Mouse (Mus musculus) heart, embryonic 11.5 days (tissue): ENCODE results near the gene Espnl. TPM values are rescaled to one million over a fixed set of nuclear protein-coding genes. Genes with fewer than 3 reads are reported as not detected.

Source experiments
- ATAC-seq: fragments of 200-750 bp; cut with Nextera tagmentation; replicated peaks from 2 replicates; pipeline ENCODE4 v1.8.0; 2017; ENCODE audit warnings: moderate library complexity; ENCODE audit not compliant: insufficient number of reproducible peaks, low FRiP score, low TSS enrichment
- H3K27ac ChIP-seq: fragments of 300-500 bp; sonication (generic); 2 replicates; pipeline ENCODE4 v1.5.1; 2014; ENCODE audit warnings: mild to moderate bottlenecking, low read depth, low read length
- H3K27me3 ChIP-seq: fragments of 300-500 bp; sonication (generic); 2 replicates; pipeline ENCODE4 v1.6.1; 2014; ENCODE audit warnings: mild to moderate bottlenecking, low read length, mixed read lengths; ENCODE audit not compliant: control insufficient read depth, insufficient read depth
- H3K36me3 ChIP-seq: fragments of 300-500 bp; sonication (generic); 2 replicates; pipeline ENCODE4 v1.6.1; 2014; ENCODE audit warnings: mild to moderate bottlenecking, low read length, moderate library complexity, mixed read lengths; ENCODE audit not compliant: control insufficient read depth, insufficient read depth
- H3K4me1 ChIP-seq: fragments of 300-500 bp; sonication (generic); 2 replicates; pipeline ENCODE4 v1.6.1; 2014; ENCODE audit warnings: low read length; ENCODE audit not compliant: control insufficient read depth, insufficient read depth
- H3K4me2 ChIP-seq: fragments of 300-500 bp; sonication (generic); 2 replicates; pipeline ENCODE4 v1.6.1; 2014; ENCODE audit warnings: mild to moderate bottlenecking, moderate library complexity
- H3K4me3 ChIP-seq: fragments of 300-500 bp; sonication (generic); 2 replicates; pipeline ENCODE4 v1.5.1; 2014; ENCODE audit warnings: low read depth, low read length
- H3K9ac ChIP-seq: fragments of 300-500 bp; sonication (generic); 2 replicates; pipeline ENCODE4 v1.6.1; 2014; ENCODE audit warnings: mild to moderate bottlenecking, low read depth, low read length, moderate library complexity
- H3K9me3 ChIP-seq: fragments of 300-500 bp; sonication (generic); replicated peaks from 2 replicates; pipeline ENCODE4 v1.6.1; 2016; ENCODE audit warnings: low read length; ENCODE audit not compliant: control insufficient read depth
- WGBS: fragments of 180-500 bp; shearing (Covaris S2); extraction: QIAGEN DNeasy Blood & Tissue Kit; methylation state at CpG from one replicate; pipeline ENCODE4 v1.1.7; 2014; ENCODE audit not compliant: insufficient replicate concordance; 5-methylcytosine and 5-hydroxymethylcytosine counted together
- polyA plus RNA-seq: library from polyadenylated mRNA; unstranded; fragments of >200 nt; fragmentation: Nextera tagmentation; extraction: Ambion mirVana; gene quantifications from 2 replicates; pipeline ENCODE4 v1.2.1, GENCODE M21; 2014

Gene Espnl
- 0.06 and 0.17 TPM in 2 replicates for polyA plus RNA-seq

DNA sequence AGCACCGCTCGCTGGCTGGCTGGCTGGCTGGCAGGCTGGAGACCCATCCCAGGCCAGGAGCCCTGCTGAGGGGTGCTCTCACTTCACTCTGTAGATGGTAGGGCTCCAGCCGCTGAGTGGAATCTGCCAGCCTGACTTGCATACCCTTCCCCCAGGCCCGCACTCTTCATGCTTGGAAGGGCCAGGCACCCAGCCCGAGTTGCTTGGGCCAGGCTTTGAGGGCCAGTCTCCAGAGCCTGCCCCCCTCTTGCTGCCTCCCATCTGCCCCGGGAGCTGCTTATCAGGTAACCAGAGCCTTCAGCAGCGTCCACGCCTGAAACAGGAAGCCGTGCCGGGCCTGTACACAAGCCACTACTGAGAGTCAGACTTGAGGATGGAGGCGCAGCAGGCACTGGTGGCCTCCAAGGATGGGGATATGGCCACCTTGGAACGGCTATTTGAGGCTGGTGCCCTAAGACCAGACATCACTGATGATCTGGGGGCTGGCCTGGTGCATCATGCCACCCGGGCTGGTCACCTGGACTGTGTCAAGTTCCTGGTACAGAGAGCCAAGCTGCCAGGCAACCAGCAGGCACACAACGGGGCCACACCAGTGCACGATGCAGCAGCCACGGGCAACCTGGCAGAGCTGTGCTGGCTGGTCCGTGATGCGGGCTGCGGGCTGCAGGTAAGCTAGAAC, at the start of gene Espnl:
Gene Espnl, plus strand, starts transcription at position 316 of the 679 bp plus-strand sequence.
- WGBS: 40% methylated on average over 19 of the region's 19 CpGs
- peaks cover 15% of the 10 kb centered on the region for H3K4me1 ChIP-seq
- H3K9me3 ChIP-seq: no peaks in the 10 kb centered on the region
- no peak within 1 kb of the TSS for H3K4me3 ChIP-seq
- peak within 1 kb of the TSS; percentile 41; the same call in 1 of the 2 replicates for H3K27ac ChIP-seq
- H3K27me3 ChIP-seq: no peaks in the 10 kb centered on the region
- ATAC-seq: no peak; the same call in 1 of the 2 replicates
- peak within 1 kb of the TSS; percentile 29 for H3K9ac ChIP-seq
- no peaks in the 10 kb centered on the region for H3K36me3 ChIP-seq
- peak within 1 kb of the TSS; percentile 29 for H3K4me2 ChIP-seq

DNA sequence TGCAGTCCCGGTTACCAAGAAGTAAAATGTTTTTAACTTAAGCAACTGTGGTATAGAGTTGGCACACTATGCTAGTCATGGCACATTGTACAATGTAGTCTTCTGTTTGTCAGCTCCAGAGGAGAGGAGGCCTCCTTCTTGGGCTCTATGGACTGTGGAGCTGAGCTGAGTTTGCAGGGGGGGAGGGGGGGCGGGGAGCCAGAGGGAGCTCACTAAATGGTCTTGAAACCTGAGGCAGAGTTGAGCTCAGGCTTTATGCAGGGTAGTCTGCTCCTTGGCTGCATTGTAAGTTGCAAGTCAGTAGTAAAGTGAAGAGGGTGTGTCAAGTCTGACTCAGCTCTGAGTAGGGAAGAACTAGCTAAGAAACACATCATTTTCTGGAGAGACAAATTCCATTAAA, 49.6 kb upstream of the Espnl start:
- Histone ChIP-seq H3K4me3 (no peak overlapping the region), H3K4me2 (no peak overlapping the region), H3K4me1 (no peaks in the 10 kb centered on the region), H3K9ac (no peak overlapping the region), H3K27me3 (no peaks in the 10 kb centered on the region), H3K36me3 (no peaks in the 10 kb centered on the region), H3K9me3 (no peaks in the 10 kb centered on the region), H3K27ac (no peak overlapping the region)
- ATAC-seq: no peak
- WGBS: 87% methylated on average over 2 of the region's 2 CpGs

DNA sequence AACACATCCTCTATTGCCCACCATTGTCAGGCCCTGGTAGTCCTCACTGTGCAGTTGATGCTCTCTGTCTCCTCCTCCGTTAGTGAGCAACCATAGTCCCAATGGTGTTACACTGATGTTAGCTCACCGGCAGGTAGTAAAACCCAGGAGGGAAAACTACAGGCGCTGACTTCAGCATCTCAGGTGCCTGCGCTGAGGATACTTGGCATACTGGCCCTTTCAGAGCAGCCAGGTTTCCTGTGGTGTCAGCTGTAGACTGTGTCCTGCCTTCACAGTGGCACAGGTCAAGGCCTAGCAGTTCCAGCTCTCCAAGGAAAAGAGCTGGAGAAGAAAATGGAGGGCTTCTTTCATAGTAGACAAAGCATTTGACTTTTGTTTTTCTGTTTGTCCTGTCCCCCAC, 45.3 kb upstream of the Espnl start:
- 88% methylated on average over 4 of the region's 4 CpGs for WGBS
- H3K9ac ChIP-seq: no peak overlapping the region
- H3K27ac ChIP-seq: no peak overlapping the region
- H3K4me2 ChIP-seq: no peak overlapping the region
- no peak for ATAC-seq
- H3K36me3 ChIP-seq: peaks cover 12% of the 10 kb centered on the region
- H3K27me3 ChIP-seq: no peaks in the 10 kb centered on the region
- H3K9me3 ChIP-seq: no peaks in the 10 kb centered on the region
- no peaks in the 10 kb centered on the region for H3K4me1 ChIP-seq
- no peak overlapping the region for H3K4me3 ChIP-seq

- Histone ChIP-seq H3K27ac (no peak overlapping the region), H3K4me2 (no peak overlapping the region), H3K4me1 (no peaks in the 10 kb centered on the region), H3K9me3 (no peaks in the 10 kb centered on the region), H3K9ac (no peak overlapping the region), H3K27me3 (no peaks in the 10 kb centered on the region), H3K36me3 (peaks cover 12% of the 10 kb centered on the region), H3K4me3 (no peak overlapping the region)
- 92% methylated on average over 2 of the region's 2 CpGs for WGBS
- no peak for ATAC-seq
Measured at GRCm38 (mm10) chr1:91277480-91277879, 44.4 kb upstream of the Espnl start.

GRCm38 (mm10) chr1:91278410-91279119, 43.3 kb upstream of the Espnl start:
- H3K4me2 ChIP-seq: no peak overlapping the region
- H3K4me1 ChIP-seq: no peaks in the 10 kb centered on the region
- H3K9ac ChIP-seq: no peak overlapping the region
- H3K27me3 ChIP-seq: no peaks in the 10 kb centered on the region
- no peak for ATAC-seq
- WGBS: 95% methylated on average over 3 of the region's 3 CpGs
- H3K36me3 ChIP-seq: peaks cover 12% of the 10 kb centered on the region
- no peak overlapping the region for H3K4me3 ChIP-seq
- no peaks in the 10 kb centered on the region for H3K9me3 ChIP-seq
- H3K27ac ChIP-seq: no peak overlapping the region

- 86% methylated on average over 1 of the region's 1 CpGs for WGBS
- no peaks in the 10 kb centered on the region for H3K4me1 ChIP-seq
- ATAC-seq: no peak
Measured at GRCm38 (mm10) chr1:91279126-91279525, 42.7 kb upstream of the Espnl start.

DNA sequence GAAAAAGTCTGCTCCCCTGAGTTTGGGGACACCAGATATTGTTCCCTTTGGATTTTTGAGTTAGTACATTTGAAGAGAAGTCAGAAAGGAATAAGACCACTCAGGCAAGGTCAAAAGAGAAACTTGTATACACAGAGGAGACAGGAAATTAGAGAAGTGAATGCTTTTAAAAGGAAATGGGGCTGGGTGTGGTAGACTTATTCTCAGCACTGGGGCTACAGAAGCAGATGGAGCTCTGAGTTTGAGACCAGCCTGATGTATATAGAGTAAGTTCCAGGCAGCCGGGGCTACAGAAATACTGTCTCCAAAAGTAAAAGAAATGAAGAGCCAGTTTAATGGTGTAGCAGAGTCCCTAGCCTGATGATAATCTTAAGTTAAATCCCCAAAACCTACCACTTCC, 39.3 kb upstream of the Espnl start:
- ATAC-seq: no peak
- WGBS: 88% methylated on average over 1 of the region's 1 CpGs
- Histone ChIP-seq H3K9me3 (no peaks in the 10 kb centered on the region), H3K4me2 (no peak overlapping the region), H3K36me3 (peaks cover 18% of the 10 kb centered on the region), H3K4me3 (no peak overlapping the region), H3K4me1 (no peaks in the 10 kb centered on the region), H3K9ac (no peak overlapping the region), H3K27ac (no peak overlapping the region), H3K27me3 (no peaks in the 10 kb centered on the region)

More at GRCm38 (mm10) chr1:91279126-91279525, 42.7 kb upstream of the Espnl start:
- no peak overlapping the region for H3K4me2 ChIP-seq
- no peak overlapping the region for H3K27ac ChIP-seq
- no peak overlapping the region for H3K9ac ChIP-seq
- H3K36me3 ChIP-seq: peaks cover 12% of the 10 kb centered on the region
- H3K27me3 ChIP-seq: no peaks in the 10 kb centered on the region
- no peak overlapping the region for H3K4me3 ChIP-seq
- no peaks in the 10 kb centered on the region for H3K9me3 ChIP-seq

DNA sequence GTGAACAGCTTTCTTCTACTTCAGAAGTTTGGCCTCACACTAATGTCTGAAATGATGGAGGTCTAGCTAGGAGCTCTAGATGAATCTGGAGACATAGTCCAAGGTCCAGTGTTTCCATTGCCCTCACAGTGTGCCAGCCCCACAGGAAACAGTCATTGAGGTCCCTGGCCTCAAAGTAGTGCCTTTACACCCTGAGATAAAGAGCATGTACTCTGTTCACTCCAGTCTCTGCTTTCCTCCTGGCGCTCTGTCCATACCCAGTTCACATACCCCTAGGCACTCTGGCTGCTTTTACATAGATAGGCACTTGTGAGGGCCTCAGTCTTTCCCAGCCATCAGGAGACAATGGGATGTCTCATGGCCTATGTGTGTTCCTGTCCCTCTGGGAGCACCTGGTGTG, 32.5 kb upstream of the Espnl start:
- no peaks in the 10 kb centered on the region for H3K9me3 ChIP-seq
- ATAC-seq: no peak
- no peak overlapping the region for H3K4me2 ChIP-seq
- no peaks in the 10 kb centered on the region for H3K4me1 ChIP-seq
- 93% methylated on average over 1 of the region's 1 CpGs for WGBS
- H3K4me3 ChIP-seq: no peak overlapping the region
- H3K9ac ChIP-seq: no peak overlapping the region
- H3K27ac ChIP-seq: no peak overlapping the region
- 0 out of 2 replicates have a peak, but pooled peaks cover 8% of the 10 kb centered on the region for H3K36me3 ChIP-seq
- no peaks in the 10 kb centered on the region for H3K27me3 ChIP-seq
